Mouse (Mus musculus): ENCODE measurements around the gene Ddx31.
A peak's percentile ranks its signal among the peaks of the same experiment; 100 is the strongest.

Gene Ddx31

GRCm38 (mm10) chr2:28840222-28840951 is at the start of gene Ddx31, which contains the start of gene Gtf3c4:
Gene Ddx31, plus strand, starts transcription at chr2:28840406.
Gene Gtf3c4, minus strand, starts transcription at chr2:28840360.
- DNase-seq (ENCODE audit: low spot score in 2 of 2): peak; percentile 90 to 93

GRCm38 (mm10) chr2:28792931-28793610 is 47.1 kb upstream of the Ddx31 start:
- DNase-seq (ENCODE audit: low spot score in 2 of 2): peak; percentile 51 to 68

- no peak for DNase-seq (ENCODE audit: low spot score in 2 of 2)
Observed at GRCm38 (mm10) chr2:28794623-28795022, 45.6 kb upstream of the Ddx31 start.

GRCm38 (mm10) chr2:28796298-28796697 is 43.9 kb upstream of the Ddx31 start:
- DNase-seq (ENCODE audit: low spot score in 2 of 2): no peak

GRCm38 (mm10) chr2:28797490-28798106 is 42.6 kb upstream of the Ddx31 start:
- no peak for DNase-seq (ENCODE audit: low spot score in 2 of 2)

DNA sequence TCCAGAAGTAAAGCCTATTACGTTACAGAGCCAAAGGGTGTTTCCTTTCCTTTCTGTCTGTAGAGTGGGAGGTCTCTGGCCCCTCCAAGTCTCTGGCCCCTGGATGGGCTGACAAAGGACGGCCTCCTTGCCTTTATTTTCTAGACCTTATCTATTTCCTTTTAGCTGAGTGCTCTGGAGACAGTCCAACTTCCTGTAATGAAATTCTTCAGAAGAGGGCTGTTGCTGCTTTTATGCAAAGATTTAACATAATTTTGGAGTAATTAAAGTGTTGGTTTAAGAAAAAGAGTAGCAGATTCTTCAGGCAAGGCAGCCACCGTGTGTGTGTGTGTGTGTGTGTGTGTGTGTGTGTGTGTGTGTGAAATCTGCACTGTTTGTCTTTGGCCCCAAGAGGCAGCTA is 41.8 kb upstream of the Ddx31 start:
- DNase-seq (ENCODE audit: low spot score in 2 of 2): no peak

DNA sequence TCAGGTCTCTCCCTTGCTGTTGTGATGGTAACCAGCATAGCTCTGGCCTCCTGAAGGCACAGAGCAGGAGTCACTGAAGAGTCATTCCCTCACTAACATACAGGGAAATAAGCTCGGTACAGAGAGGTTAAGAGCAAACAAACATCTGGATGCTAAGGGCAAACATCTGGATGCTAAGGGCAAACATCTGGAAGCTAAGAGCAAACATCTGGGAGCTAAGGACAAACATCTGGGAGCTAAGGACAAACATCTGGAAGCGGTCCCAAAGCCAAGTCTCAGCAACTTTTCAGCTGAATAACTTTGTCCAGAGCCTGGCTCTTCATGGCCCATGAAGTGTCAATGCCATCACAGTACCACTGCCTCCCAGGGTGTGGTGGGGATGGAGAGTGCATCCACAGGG is 40.6 kb upstream of the Ddx31 start:
- DNase-seq (ENCODE audit: low spot score in 2 of 2): no peak

GRCm38 (mm10) chr2:28803406-28803805 is 36.8 kb upstream of the Ddx31 start:
- DNase-seq (ENCODE audit: low spot score in 2 of 2): no peak

- DNase-seq (ENCODE audit: low spot score in 2 of 2): no peak
Observed at GRCm38 (mm10) chr2:28808841-28809240, 31.4 kb upstream of the Ddx31 start.

- no peak for DNase-seq (ENCODE audit: low spot score in 2 of 2)
Observed at GRCm38 (mm10) chr2:28810260-28811013, 29.8 kb upstream of the Ddx31 start.

GRCm38 (mm10) chr2:28818866-28819265 is 21.3 kb upstream of the Ddx31 start:
- no peak for DNase-seq (ENCODE audit: low spot score in 2 of 2)

- DNase-seq (ENCODE audit: low spot score in 2 of 2): no peak
Observed at GRCm38 (mm10) chr2:28829265-28829664, 10.9 kb upstream of the Ddx31 start.

DNA sequence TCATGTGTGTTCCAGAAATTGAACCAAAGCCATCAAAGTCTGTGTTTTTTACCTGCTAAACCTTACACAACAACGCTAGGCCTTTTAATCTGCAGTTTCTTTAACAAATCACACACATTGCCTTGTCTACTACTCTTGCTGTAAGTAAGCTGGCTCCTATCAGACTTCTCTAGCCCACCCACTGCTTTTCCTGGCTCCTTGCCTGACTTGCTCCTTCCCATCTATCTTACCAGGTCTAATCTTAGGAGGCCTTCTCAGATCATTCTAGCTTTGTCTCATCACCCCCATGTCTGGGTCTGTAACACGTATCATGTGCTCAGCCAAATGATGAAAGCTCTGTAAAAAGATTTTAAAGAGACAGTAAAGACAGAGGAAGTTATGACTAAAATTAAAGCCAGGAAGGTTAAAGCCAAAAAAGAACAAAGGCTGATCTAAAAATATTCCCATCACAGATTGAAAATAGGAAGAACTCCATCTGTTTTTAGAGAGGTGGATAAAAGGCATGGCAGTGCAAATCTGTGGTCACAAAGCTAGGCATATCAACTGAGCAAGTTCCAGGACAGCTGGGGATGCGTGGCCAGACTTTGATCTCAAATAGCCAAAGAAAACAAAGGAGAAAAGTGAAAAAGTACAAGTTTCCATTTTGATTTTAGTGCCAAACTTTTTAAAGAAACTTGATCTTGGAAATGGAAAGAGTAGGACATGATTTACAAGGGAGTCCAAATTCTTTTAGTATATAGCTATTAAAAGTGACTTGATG is 3.8 kb upstream of the Ddx31 start:
- DNase-seq (ENCODE audit: low spot score in 2 of 2): no peak

DNA sequence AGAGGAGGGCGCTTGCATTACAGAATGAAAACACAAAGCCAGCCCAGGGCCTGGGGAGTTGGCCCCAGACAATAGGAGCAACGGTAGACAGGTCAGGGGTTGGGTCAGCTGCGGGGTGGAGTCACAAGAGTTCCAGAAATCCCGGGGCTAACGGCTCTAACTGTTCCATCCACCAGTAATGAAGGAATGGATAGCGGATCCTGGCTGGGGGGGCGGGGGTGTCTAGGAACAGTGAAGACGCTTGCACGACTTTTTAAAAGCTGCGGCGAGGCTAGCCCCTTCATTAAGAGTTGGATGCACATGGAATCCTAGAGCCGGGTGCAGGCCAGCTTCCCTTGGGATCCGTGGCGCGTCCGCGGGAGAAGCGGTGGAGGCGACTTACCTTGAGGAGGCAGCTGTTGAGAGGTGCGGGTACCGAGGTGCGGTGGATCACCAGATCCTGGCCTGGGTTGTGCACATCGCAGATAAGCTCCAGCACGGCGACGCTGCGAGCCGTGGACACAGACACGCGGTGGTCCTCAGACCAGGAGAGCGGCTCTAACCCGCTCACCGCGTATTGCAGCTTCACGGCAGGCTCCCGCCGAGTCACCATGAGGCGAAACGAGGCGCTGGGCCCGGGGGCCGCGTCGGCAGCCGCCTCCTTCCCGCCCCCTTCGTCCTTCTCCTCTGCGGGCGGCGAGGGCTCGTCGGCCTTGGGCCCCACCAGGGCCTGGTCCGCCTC is 545 bp upstream of the Ddx31 start:
- DNase-seq (ENCODE audit: low spot score in 2 of 2): peak in 1 of 2 experiments; percentile 16

DNA sequence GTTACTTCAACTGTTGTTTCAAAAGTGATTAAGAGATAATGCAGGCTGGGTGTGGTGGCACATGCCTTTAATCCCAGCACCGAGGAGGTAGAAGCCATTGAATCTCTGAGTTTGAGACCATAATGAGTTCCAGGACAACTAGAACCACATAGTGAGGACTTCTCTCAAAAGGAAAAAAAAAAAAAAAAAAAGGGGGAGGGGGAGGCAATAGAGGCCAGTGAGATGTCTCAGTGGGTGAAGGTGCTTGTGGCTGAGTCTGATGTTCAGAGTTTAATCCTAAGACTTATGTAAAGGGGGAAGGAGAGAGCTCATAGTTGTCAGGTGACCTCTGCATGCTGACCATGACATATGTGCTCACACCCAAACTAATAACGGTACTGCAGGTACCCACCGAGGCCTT is 1.8 kb downstream of the Ddx31 start:
- DNase-seq (ENCODE audit: low spot score in 2 of 2): no peak

DNA sequence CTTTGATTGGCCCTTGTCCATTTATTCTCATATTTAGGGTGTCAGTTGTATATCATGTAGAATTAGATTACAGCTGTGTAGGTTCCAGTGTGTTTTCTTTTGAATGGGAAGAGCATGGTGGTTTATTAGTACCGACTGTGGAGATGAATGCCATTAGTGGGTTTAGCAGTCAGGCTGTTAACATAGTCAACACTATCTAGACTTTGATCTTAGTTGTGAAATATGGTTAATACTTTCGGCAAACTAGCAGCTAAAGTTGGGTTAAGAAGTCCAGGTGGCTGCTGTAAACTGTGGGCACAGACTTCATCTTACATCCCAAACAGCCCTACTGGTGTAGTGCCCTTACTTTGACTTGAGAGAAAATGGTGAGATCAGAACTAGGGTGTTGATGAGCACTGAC is 8.7 kb downstream of the Ddx31 start:
- DNase-seq (ENCODE audit: low spot score in 2 of 2): no peak

DNA sequence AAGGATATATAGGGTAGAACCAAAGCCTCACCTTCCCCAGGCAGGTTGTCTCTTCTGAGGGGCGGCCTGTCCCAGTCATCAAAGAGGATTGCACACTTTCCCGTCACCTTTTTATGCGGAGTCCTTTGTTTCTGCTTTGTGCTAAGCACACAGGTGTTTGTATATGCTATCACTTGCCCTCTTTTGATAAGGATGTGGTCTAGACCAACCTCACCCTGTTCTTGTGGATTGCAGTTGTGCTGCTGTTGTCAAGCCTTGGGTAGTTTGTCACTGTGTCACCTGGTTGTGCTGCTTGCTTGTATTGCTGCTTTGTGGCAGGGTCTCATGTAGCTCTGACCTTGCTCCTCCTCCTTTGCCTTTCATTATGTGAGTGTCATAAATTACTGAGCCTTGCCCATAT is 12.4 kb downstream of the Ddx31 start:
- DNase-seq (ENCODE audit: low spot score in 2 of 2): no peak

- DNase-seq (ENCODE audit: low spot score in 2 of 2): no peak
Observed at GRCm38 (mm10) chr2:28855773-28856172, 15.6 kb downstream of the Ddx31 start.

GRCm38 (mm10) chr2:28859303-28859702 is 19.1 kb downstream of the Ddx31 start:
- DNase-seq (ENCODE audit: low spot score in 2 of 2): no peak

GRCm38 (mm10) chr2:28860678-28861423 is 20.6 kb downstream of the Ddx31 start:
- no peak for DNase-seq (ENCODE audit: low spot score in 2 of 2)
